Mouse (Mus musculus): ENCODE measurements around the gene Gfpt2. TPM values are rescaled to one million over a fixed set of nuclear protein-coding genes. Genes with fewer than 3 reads are reported as not detected.
A peak's percentile ranks its signal among the peaks of the same experiment; 100 is the strongest.
"Not testable (repeated sequence)": the region's sequence is repeated elsewhere in the genome, so short reads cannot be mapped to it uniquely, and the experiment has no call there.

The Gfpt2 gene
- total RNA-seq, 2 experiments from 2014 or later = 13.0 to 16.7 TPM

DNA sequence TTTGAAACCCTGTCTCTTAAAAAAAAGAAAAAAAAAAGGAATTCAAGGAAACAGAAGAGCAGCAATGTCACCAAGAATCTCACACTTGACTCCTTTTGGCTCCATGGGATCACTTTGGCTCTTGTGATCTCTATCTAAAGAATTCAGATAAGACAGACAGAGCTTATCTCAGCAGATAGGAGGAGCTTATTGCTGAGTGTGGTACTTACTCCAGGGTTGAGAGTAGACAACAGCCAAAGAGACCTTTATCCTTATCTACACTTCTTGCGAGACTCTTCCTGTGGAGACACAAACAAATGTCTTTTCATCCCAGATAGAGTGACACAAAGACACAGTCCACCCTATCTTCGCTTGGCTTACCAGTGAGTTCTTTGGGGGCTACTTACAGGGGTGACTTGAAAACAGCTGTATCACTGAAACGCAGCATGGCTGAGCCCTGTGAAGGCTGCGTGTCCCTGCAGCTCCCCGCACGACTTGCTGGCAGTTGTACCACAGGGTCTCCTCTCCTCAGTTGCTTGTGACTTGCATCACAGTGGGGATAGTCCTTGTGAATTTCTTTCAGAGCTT is 12.1 kb upstream of the Gfpt2 start:
- DNase-seq = no peak

DNA sequence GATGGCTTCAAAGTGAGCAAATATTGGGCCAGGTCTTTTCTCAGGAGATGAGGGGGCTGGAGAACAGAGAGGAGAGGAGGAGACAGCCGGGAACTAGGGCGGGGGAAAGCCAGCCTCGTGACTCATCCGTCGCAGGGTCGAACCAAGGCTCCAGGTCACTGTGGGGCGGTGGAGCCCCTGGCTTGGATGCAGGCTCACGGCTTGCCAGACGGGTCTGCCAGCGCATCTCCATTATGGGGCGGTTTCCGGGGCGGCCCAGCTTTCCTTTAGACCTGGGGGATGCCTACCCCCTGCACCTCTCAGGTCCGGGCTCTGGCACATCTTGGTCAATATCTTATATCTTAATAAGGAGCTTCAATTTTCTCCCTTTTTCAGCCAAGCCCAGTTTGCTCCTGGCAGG is 847 bp upstream of the Gfpt2 start:
- no peak for DNase-seq
- intact Hi-C loops (cut with DNase I) = no loop called here

More for the DNA sequence above, 12.1 kb upstream of the Gfpt2 start:
- intact Hi-C loops (cut with DNase I) = no loop called here

GRCm38 (mm10) chr11:49794342-49795144 is 565 bp downstream of the Gfpt2 start:
- intact Hi-C loops (cut with DNase I) = no loop called here
- DNase-seq = peak; percentile 45 to 55

DNA sequence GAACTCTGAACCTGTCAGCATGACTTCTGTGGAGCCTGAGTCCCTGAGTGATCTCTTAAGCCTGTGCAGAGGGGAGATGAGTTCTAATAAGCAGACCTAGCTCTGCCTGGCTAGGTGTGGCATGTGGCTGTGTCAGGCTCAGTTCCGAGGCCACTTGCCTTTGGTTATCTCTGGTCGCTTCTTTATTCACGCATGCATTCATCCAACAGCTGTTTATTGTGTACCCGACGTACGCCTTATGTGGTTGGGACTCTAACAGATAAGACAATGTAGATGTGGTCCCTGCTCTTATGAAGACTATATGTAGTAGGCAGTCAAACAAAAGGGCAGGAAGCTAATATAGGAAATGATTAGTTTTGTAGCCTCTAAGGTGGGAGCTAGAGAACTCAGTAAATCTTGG is 5.0 kb downstream of the Gfpt2 start:
- intact Hi-C loops (cut with DNase I) = no loop called here
- DNase-seq = no peak

GRCm38 (mm10) chr11:49801516-49801915 is 7.5 kb downstream of the Gfpt2 start:
- peak in 1 of 2 experiments; percentile 29 for DNase-seq
- intact Hi-C loops (cut with DNase I) = no loop called here

DNA sequence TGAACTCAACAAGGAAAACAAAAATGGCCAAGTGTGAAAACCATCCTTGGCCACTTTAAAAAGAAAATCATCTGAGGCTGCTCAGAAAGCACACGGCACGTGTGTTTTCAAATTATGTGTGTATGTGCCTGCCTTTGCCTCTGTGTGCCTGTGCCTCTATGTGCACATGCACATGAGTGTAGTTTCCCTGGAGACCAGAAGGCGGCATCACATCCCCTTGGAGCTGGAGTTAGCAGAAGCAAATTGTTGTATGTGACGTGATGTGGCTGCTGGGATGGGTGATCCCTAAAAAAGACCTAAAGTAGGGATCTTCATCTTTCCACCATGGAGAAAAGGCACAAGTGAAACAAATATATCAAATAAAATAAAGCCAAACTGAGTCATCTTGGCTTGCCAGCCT is 9.8 kb downstream of the Gfpt2 start:
- intact Hi-C loops (cut with DNase I) = no loop called here
- DNase-seq = no peak

DNA sequence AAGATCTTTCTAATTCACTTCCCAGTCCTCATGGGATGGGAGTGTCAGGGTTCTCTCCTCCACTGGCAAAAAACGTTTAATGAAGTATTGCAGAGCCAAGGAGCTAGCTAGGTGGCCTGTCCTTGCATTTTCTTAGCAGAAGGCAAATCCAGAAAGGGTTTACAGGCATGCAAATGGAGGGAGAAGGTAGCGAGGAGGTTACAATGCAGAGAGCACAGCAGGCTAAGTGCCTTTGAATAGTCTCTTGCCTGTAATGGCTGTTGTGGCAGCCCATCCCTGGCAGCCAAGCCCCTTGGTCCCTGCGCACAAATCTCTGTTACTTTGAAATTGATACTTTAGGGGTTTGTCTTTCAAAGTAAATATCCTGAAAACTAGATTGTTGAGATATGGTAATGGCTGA is 12.2 kb downstream of the Gfpt2 start:
- DNase-seq = no peak
- intact Hi-C loops (cut with DNase I) = no loop called here

- intact Hi-C loops (cut with DNase I) = no loop called here
- no peak for DNase-seq
These were observed 15.0 kb downstream of the Gfpt2 start for GRCm38 (mm10) chr11:49808946-49809345.

DNA sequence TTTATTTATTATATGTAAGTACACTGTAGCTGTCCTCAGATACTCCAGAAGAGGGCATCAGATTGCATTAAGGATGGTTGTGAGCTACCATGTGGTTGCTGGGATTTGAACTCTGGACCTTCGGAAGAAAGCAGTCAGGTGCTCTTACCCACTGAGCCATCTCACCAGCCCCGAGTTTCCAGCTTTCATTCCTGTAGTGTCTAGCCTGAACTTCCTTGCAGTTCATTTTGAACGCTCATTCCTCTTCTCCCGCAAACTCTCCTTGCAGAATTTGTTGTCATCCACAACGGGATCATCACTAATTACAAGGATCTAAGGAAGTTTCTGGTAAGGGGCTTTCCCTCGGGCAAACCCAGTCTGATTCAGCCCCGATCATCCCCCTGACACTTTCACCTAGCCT is 16.7 kb downstream of the Gfpt2 start:
- DNase-seq; intact Hi-C loops (cut with DNase I): not testable (repeated sequence)

- DNase-seq = peak; percentile 50 to 58
- intact Hi-C loops (cut with DNase I) = no loop called here
These were observed 17.1 kb downstream of the Gfpt2 start for GRCm38 (mm10) chr11:49811099-49811541.

- DNase-seq = no peak
- intact Hi-C loops (cut with DNase I) = no loop called here
These were observed 17.9 kb downstream of the Gfpt2 start for GRCm38 (mm10) chr11:49811879-49812278.

DNA sequence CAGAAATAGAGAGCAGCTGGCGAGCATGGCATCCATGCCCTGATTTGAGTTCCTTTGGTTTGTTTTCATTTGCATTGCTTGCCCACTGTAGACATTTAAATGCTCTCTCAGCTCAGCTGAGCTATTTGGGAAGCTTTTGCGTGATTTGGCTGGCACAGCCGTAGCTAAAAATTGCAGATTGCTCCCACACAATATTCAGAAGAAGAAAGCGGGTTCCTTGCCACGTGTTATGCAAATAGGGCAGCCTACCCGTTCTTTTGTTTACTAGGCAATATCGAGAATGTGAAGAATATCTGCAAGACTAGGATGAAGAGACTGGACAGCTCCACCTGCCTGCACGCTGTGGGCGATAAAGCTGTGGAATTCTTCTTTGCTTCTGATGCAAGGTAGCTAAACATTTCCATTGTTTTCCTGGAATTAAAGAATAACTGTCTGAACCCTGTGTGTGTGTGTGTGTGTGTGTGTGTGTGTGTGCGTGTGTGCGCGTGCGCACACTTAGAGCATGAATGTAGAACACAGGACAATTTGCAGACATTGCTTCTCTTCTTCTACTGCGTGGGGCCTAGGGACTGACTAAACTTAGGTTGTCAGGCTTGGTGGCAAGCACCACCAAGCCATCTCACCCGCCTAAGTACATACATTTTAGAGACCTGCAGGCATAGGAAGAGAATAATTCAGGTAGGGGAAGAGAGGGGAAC is 25.0 kb downstream of the Gfpt2 start:
- intact Hi-C loops (cut with DNase I) = no loop called here
- DNase-seq = no peak

DNA sequence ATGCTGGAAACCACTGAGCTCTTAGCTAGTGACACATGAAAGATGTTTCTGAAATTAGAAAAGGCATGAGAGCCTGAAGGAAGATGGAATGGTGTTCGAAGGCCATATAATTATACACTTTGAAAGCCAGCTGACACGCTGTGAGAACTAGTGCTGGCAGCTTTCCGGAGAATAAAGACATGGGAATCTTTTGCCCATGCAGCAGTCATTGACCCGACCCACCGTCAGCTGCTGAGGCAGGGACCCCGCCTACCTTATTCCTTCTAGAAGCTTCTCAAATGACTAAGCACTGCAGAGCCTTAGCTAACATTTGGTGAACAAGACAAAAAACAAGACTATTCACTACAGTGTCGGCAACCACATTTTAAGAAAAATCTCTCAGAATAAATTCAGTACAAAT is 25.7 kb downstream of the Gfpt2 start:
- no peak for DNase-seq
- intact Hi-C loops (cut with DNase I) = no loop called here

- intact Hi-C loops (cut with DNase I) = no loop called here
- DNase-seq = no peak
These were observed 26.9 kb downstream of the Gfpt2 start for GRCm38 (mm10) chr11:49820928-49821327.

GRCm38 (mm10) chr11:49821546-49821945 is 27.6 kb downstream of the Gfpt2 start:
- DNase-seq = no peak
- intact Hi-C loops (cut with DNase I) = no loop called here

DNA sequence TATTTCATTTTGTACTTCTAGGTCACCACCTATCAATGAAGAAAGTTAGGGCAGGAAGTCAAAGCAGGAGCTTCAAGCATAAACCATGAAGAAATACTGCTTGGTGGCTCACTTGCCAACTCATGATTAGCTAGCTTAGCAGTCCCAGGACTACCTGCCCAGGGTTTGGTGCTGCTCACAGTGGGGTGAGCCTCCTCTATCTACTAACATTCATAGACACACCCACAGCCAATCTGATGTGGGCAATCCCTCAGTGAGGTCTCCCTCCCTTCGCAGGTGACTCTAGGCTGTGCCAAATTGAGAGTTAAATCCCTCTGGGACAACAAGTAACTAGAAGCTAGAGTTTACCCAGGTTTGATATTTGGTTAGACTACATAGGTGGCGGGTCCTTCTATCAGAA is 28.4 kb downstream of the Gfpt2 start:
- intact Hi-C loops (cut with DNase I) = no loop called here
- DNase-seq = no peak

DNA sequence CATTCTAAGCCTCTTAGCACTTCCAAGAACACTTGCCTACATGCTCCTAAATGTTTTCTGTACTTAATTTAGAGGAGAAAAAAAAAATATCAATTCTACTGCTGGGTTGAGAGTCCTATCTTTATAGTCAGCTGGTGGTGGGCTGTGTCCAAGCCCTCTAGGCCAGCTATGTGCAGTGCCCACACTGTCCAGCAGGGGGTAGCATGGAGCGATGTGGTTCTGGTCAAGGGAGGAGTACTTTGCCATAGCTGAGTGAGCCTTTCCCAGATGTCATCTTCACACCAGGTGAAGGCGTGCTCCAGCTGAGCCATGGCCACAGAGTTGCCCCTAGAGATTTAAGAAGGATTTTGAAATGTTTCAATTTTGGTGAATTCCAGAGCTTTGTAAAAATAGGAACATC is 30.9 kb downstream of the Gfpt2 start:
- peak; percentile 67 to 84 for DNase-seq
- intact Hi-C loops (cut with DNase I) = loop anchor here (5.0 kb wide), 2 partner anchors 42 to 98 kb away; no protein-coding TSS in a partner anchor

DNA sequence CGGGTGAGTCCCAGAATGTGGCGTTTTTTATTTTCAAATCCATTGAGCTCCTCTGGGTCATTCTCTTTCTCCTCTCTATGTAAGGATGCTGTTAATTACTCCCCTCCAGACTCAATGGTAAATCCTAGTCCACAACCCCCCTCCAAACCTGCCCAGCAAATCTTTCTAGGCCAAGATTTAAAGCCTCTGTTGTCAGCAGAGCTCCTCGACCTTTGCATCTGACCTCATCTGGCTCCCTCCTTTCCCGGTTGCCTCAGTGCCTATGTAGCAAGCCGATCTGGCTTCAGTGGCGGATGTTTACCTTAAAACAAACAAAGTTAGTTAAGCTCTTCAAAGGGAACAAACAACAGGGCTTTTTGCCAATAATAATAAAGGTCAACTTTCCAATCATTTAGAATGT is 33.3 kb downstream of the Gfpt2 start:
- DNase-seq = no peak
- intact Hi-C loops (cut with DNase I) = loop anchor here (5.0 kb wide), 2 partner anchors 40 to 100 kb away; no protein-coding TSS in a partner anchor

DNA sequence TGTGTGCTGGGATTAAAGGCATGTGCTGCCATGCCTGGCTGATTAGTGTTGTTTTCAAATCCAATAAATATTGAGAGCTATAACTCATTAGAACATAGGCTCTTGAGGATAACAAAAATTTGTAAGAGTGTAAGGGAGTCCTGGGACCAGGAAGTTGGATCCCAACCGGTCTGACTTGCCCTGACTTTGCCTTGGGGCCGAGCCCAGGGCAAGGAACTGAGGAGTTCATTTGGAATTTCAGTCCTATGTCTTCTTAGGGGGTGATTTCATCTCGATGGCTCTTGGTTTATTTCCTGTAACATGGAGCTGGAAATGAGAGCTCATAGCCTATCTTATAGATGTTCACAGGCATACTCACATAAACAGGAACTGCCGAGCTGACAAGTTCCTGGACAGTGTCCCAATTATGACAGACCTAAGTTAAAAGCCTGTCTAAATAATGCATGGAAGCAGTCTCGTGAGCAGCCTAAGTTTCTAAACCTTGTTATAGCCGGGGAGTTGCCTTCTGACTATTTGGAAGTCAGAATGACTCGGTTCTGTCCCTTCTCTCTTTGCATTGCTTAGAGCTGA is 35.3 kb downstream of the Gfpt2 start:
- intact Hi-C loops (cut with DNase I) = loop anchor here (5.0 kb wide), 2 partner anchors 38 to 102 kb away; no protein-coding TSS in a partner anchor
- DNase-seq = no peak

DNA sequence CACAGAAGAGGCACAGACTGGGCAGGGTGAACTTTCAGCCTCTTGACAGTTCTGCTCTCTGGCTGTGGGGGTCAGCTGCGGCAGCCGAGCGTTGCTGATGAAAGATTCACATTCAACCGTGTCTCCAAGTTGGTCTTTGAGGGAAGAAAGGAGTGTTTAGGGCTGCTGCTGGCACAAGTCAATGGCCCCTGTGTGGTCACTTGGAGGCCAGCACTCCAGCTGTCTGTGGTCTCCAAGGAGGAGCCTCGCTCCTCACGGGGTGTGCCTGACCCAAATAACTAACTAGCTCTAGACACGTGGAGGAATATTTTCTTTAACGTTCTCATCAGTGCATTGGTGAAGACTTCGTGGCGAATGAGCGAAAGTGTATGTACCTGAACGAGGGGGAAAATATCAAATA is 38.0 kb downstream of the Gfpt2 start:
- intact Hi-C loops (cut with DNase I) = no loop called here
- peak in 1 of 2 experiments; percentile 13 for DNase-seq

DNA sequence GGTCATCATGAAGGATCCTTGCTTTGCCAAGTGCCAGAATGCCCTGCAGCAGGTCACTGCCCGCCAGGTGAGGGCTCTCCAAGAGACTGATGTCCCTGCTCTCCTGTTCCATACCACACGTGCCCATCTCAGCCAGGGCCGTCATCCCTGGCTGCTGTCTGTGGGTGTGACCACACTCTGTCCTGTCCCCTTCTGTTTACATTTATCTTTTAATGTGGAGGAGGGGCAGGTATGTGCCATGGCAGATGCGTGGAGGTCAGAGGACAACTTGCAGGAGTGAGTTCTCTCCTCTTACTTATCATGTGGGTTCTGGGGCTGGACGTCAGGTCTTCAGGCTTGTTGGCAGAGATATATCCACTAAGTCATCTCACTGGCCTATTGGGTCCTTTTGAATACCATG is 39.0 kb downstream of the Gfpt2 start:
- intact Hi-C loops (cut with DNase I) = no loop called here
- DNase-seq = no peak
